Mouse (Mus musculus) forebrain, embryonic 13.5 days (tissue): ENCODE data around the gene Asic2. TPM values are rescaled to one million over a fixed set of nuclear protein-coding genes. Genes with fewer than 3 reads are reported as not detected.

Experiments used
- ATAC-seq: fragments of 200-750 bp; cut with Nextera tagmentation; 2 replicates; pipeline ENCODE4 v1.8.0; 2017
- H3K27ac ChIP-seq: fragments of 300-500 bp; sonication (generic); 2 replicates; pipeline ENCODE4 v1.5.1; 2015; ENCODE audit warnings: inconsistent platforms, mild to moderate bottlenecking, moderate library complexity
- H3K27me3 ChIP-seq: fragments of 300-500 bp; sonication (generic); 2 replicates; pipeline ENCODE4 v1.6.1; 2015; ENCODE audit warnings: mild to moderate bottlenecking, inconsistent platforms
- H3K36me3 ChIP-seq: fragments of 300-500 bp; sonication (generic); 2 replicates; pipeline ENCODE4 v1.6.1; 2015; ENCODE audit warnings: mild to moderate bottlenecking, inconsistent platforms; ENCODE audit not compliant: poor library complexity, severe bottlenecking
- H3K4me1 ChIP-seq: fragments of 300-500 bp; sonication (generic); 2 replicates; pipeline ENCODE4 v1.6.1; 2015; ENCODE audit warnings: inconsistent platforms
- H3K4me2 ChIP-seq: fragments of 300-500 bp; sonication (generic); 2 replicates; pipeline ENCODE4 v1.6.1; 2015; ENCODE audit warnings: inconsistent platforms, mild to moderate bottlenecking, moderate library complexity
- H3K4me3 ChIP-seq: fragments of 300-500 bp; sonication (generic); 2 replicates; pipeline ENCODE4 v1.5.1; 2015; ENCODE audit warnings: mild to moderate bottlenecking, inconsistent platforms
- H3K9ac ChIP-seq: fragments of 300-500 bp; sonication (generic); 2 replicates; pipeline ENCODE4 v1.6.1; 2015; ENCODE audit warnings: mild to moderate bottlenecking, inconsistent platforms
- H3K9me3 ChIP-seq: fragments of 300-500 bp; sonication (generic); replicated peaks from 2 replicates; pipeline ENCODE4 v1.6.1; 2016; ENCODE audit warnings: inconsistent platforms
- WGBS: fragments of 180-500 bp; shearing (Covaris S2); methylation state at CpG from one replicate; pipeline ENCODE4 v1.1.7; 2015; 5-methylcytosine and 5-hydroxymethylcytosine counted together
- polyA plus RNA-seq: library from polyadenylated mRNA; unstranded; fragments of >200 nt; fragmentation: Nextera tagmentation; extraction: Ambion mirVana; gene quantifications from 2 replicates; pipeline ENCODE4 v1.2.1, GENCODE M21; 2015

The Asic2 gene
- polyA plus RNA-seq, 1 experiment from 2014 or later, result 2.3 TPM

DNA sequence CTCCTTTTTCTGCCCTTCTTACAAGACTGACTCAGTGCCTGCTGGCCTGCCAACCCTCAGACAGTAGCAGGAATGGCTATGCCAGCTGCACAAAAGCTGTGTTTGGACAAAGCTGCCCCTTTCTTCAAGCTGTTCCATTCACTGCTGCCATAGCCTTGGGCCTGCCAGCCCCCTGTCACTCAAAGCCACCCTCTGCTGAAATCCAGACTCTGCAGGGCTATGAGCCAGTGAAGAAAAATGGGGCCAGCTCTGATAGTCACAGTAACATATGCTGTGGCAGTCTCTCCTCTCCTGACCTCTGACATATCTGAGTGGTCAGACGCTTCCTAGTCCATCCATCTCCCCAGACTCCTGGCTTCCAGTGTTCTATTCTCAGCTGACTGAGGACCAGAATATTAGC, 200.5 kb downstream of the Asic2 start:
- H3K36me3 ChIP-seq, result no peaks in the 10 kb centered on the region
- no peaks in the 10 kb centered on the region for H3K9me3 ChIP-seq
- H3K4me3 ChIP-seq, result no peak overlapping the region
- ATAC-seq, result peak; percentile 93
- H3K4me2 ChIP-seq, result no peak overlapping the region
- no peaks in the 10 kb centered on the region for H3K27me3 ChIP-seq
- peak overlapping the region; percentile 67 for H3K27ac ChIP-seq
- H3K4me1 ChIP-seq, result peaks cover 56% of the 10 kb centered on the region
- WGBS, result 33% methylated on average over 1 of the region's 1 CpGs
- H3K9ac ChIP-seq, result no peak overlapping the region

DNA sequence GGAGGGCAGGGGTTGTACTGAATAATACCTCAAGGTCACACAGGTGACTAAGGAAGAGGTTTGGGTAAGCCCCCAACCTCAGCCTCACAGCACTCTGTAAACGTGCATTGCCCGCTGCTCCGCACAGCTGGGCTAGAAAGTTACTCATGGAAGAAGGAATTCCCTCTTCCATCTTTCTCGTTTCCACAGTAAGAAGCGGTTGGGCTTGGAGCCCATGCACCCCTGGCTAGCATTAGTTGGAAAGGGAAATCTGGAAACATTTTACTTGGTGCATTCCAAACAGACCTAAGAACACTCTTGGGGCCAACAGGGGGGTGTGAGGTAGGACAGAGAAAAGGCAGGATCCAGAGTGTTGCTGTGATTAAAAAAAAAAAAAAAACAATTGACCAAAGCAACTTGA, 203.0 kb downstream of the Asic2 start:
- H3K4me2 ChIP-seq, result no peak overlapping the region
- H3K9me3 ChIP-seq, result no peaks in the 10 kb centered on the region
- H3K4me1 ChIP-seq, result peaks cover 37% of the 10 kb centered on the region
- no peaks in the 10 kb centered on the region for H3K36me3 ChIP-seq
- no peak overlapping the region for H3K27ac ChIP-seq
- 73% methylated on average over 5 of the region's 5 CpGs for WGBS
- no peak for ATAC-seq
- no peak overlapping the region for H3K4me3 ChIP-seq
- H3K27me3 ChIP-seq, result no peaks in the 10 kb centered on the region
- H3K9ac ChIP-seq, result no peak overlapping the region

DNA sequence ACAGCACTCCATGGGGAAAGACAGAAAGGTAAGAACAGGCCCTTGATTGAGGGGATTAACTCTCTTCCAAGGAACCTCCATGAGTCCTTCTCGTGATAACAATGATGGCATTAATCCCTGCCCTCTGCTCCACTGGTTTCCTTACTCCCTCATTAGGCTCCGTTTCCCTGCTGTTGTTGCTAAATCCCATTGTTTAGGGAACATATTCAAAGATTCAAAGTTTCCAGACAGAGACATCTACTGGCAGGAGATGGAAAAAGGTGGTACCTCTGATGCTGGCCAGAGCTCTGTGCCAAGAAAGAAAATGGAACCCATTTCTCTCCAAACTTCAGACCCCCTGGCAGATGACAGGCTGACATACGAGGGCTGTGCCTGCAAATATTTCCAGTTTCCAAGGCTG, 203.5 kb downstream of the Asic2 start:
- H3K36me3 ChIP-seq, result no peaks in the 10 kb centered on the region
- no peak overlapping the region for H3K4me2 ChIP-seq
- H3K4me3 ChIP-seq, result no peak overlapping the region
- no peaks in the 10 kb centered on the region for H3K9me3 ChIP-seq
- peaks cover 32% of the 10 kb centered on the region for H3K4me1 ChIP-seq
- ATAC-seq, result no peak
- WGBS, result 7% methylated on average over 3 of the region's 3 CpGs
- H3K27me3 ChIP-seq, result no peaks in the 10 kb centered on the region
- H3K9ac ChIP-seq, result no peak overlapping the region
- no peak overlapping the region for H3K27ac ChIP-seq

DNA sequence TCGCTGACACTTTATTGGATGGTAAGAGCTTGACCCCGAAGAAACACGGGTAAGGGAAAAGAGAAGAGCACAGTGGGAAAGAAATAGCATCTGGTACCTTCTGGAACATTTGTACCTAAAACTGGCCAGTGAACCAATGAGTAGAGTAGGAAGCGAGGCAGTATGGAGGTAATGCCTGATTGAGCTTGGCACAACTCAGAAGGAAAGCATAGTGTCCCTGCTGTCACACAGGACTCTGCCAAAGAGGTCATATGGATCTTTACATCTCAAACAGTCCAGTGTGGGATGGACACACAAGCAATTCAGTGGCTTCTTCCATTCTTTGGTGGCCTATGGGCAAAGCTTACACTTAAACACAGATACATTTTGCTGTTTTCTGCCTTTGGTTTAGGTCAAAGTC, 211.0 kb downstream of the Asic2 start:
- H3K36me3 ChIP-seq, result no peaks in the 10 kb centered on the region
- no peaks in the 10 kb centered on the region for H3K4me1 ChIP-seq
- H3K4me2 ChIP-seq, result no peak overlapping the region
- peaks cover 4% of the 10 kb centered on the region; the same call in 1 of the 2 replicates for H3K9me3 ChIP-seq
- H3K27me3 ChIP-seq, result peaks cover 3% of the 10 kb centered on the region; the same call in 1 of the 2 replicates
- 88% methylated on average over 4 of the region's 4 CpGs for WGBS
- no peak for ATAC-seq
- no peak overlapping the region for H3K27ac ChIP-seq
- no peak overlapping the region for H3K4me3 ChIP-seq
- no peak overlapping the region for H3K9ac ChIP-seq

- H3K9me3 ChIP-seq, result peaks cover 4% of the 10 kb centered on the region; the same call in 1 of the 2 replicates
- WGBS, result 95% methylated on average over 5 of the region's 5 CpGs
- H3K36me3 ChIP-seq, result no peaks in the 10 kb centered on the region
These were observed 217.4 kb downstream of the Asic2 start for GRCm38 (mm10) chr11:81750876-81751275.

DNA sequence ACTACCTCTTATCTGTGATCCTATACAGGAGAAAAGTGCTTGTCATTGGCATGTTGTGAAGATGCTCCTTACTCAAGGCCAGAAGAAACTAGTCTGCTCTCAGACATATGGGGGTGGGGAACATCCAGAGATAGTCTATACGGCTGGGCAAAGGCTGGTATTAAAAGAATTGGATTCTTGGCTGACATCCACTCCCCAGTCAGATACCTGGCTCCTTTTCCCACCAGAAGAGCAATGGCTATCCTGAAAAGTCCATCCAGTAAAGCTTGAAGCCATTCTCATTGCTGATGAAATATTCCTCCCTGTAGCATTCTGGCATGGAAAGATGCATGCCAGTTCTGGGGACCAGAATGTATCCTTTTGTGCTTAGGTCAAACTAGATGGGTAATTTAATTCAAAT, 218.2 kb downstream of the Asic2 start:
- H3K4me3 ChIP-seq, result no peak overlapping the region
- H3K27ac ChIP-seq, result no peak overlapping the region
- H3K36me3 ChIP-seq, result no peaks in the 10 kb centered on the region
- no peak for ATAC-seq
- H3K27me3 ChIP-seq, result no peaks in the 10 kb centered on the region
- 82% methylated on average over 1 of the region's 1 CpGs for WGBS
- peaks cover 1% of the 10 kb centered on the region; the same call in 1 of the 2 replicates for H3K9me3 ChIP-seq
- no peak overlapping the region for H3K9ac ChIP-seq
- no peak overlapping the region for H3K4me2 ChIP-seq
- no peaks in the 10 kb centered on the region for H3K4me1 ChIP-seq

More at GRCm38 (mm10) chr11:81750876-81751275, 217.4 kb downstream of the Asic2 start:
- Histone ChIP-seq H3K4me2 (no peak overlapping the region), H3K27ac (no peak overlapping the region), H3K4me1 (no peaks in the 10 kb centered on the region), H3K9ac (no peak overlapping the region), H3K4me3 (no peak overlapping the region), H3K27me3 (no peaks in the 10 kb centered on the region)
- no peak for ATAC-seq

DNA sequence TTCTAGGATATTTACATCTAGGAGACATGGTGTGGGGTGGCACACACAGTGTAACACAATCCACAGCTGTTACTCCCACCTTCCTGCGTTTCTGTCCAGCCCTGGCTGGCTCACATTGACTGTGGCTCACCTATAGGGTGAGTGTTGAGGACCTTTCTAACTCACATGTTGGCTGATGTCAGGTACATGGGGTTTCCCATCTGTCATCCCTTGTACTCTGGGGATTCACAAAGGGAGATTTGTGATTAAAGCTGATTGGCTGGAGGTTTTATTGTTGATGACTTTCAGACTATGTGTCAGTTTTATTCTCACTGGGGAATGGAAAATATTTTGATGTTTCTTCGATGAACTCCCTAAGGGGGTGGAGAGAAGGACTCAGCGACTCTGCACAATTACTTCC, 229.3 kb downstream of the Asic2 start:
- WGBS, result 80% methylated on average over 3 of the region's 3 CpGs
- Histone ChIP-seq H3K9ac (no peak overlapping the region), H3K4me1 (peaks cover 3% of the 10 kb centered on the region; the same call in 1 of the 2 replicates), H3K27me3 (no peaks in the 10 kb centered on the region), H3K4me3 (no peak overlapping the region), H3K27ac (no peak overlapping the region), H3K36me3 (no peaks in the 10 kb centered on the region), H3K9me3 (no peaks in the 10 kb centered on the region), H3K4me2 (no peak overlapping the region)
- no peak for ATAC-seq

GRCm38 (mm10) chr11:81737777-81738176, 230.5 kb downstream of the Asic2 start:
- Histone ChIP-seq H3K9ac (no peak overlapping the region), H3K27me3 (no peaks in the 10 kb centered on the region), H3K36me3 (no peaks in the 10 kb centered on the region), H3K4me2 (no peak overlapping the region), H3K4me3 (no peak overlapping the region), H3K27ac (no peak overlapping the region), H3K4me1 (peaks cover 3% of the 10 kb centered on the region; the same call in 1 of the 2 replicates), H3K9me3 (no peaks in the 10 kb centered on the region)
- WGBS, result 65% methylated on average over 3 of the region's 3 CpGs
- no peak for ATAC-seq

DNA sequence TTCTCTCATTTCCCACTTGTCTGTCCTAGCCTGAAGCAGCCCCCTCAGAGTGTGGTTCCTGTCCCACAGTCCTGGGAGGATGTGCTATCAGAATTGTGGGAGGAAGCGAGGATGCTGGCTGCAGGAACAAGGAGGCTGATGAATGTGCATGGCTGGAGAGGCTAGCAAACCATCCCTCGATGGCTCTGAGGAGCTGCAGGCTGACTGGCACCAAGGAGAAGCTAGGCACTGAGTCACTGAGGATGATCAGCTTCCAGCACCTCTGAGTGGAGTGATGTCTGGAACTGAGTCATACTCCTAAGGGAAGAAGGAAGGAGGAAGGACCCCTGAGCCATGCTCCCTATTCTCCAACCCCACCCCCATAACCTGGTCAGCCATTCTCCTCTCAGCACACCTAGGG, 246.2 kb downstream of the Asic2 start:
- Histone ChIP-seq H3K27ac (no peak overlapping the region), H3K27me3 (no peaks in the 10 kb centered on the region), H3K9me3 (no peaks in the 10 kb centered on the region), H3K4me3 (no peak overlapping the region), H3K9ac (no peak overlapping the region), H3K4me2 (no peak overlapping the region), H3K4me1 (no peaks in the 10 kb centered on the region), H3K36me3 (no peaks in the 10 kb centered on the region)
- no peak for ATAC-seq
- WGBS, result 93% methylated on average over 2 of the region's 2 CpGs

DNA sequence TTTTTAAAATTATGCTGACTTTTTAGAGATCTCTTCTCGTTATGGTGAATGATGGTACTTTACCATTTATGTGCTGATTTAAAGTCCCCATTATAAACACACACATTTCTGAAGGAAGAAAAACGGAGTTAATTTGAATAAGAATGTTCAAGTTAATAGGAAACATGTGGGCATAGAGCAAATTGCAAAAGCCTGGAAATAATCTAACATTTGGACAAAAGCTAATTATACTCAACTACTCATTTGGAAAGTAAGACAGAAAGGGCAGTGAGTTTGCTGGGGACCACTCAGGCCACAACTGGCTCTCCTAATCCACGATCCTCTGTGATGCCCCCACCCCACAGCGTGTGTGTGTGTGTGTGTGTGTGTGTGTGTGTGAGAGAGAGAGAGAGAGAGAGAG, 253.5 kb downstream of the Asic2 start:
- no peak overlapping the region for H3K27ac ChIP-seq
- H3K4me3 ChIP-seq, result no peak overlapping the region
- H3K4me1 ChIP-seq, result no peaks in the 10 kb centered on the region
- ATAC-seq, result no peak
- no peak overlapping the region for H3K4me2 ChIP-seq
- no peak overlapping the region for H3K9ac ChIP-seq
- H3K9me3 ChIP-seq, result no peaks in the 10 kb centered on the region
- H3K36me3 ChIP-seq, result no peaks in the 10 kb centered on the region
- WGBS, result 13% methylated on average over 4 of the region's 4 CpGs
- H3K27me3 ChIP-seq, result 0 out of 2 replicates have a peak, but pooled peaks cover 3% of the 10 kb centered on the region

DNA sequence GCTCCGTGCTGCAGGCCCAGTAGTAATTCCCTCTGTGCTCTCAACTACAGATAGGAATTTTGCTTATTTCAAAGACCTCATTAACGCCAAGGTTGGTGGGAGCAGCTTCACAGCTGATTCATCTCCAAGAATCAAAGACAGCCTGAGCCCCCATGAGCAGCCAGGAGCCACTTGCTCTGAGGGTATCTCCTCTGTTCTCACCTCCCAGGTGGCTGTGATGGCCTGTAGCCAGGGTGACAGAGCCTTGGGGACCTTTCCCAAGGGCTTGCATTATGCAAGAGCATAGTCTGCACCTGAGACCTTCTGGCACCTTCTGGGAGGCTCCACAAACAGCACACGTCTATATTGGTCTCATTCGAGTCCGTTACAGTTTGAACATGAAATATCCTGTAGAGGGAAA, 261.3 kb downstream of the Asic2 start:
- no peak for ATAC-seq
- Histone ChIP-seq H3K4me3 (no peak overlapping the region), H3K9ac (no peak overlapping the region), H3K4me2 (no peak overlapping the region), H3K4me1 (peaks cover 6% of the 10 kb centered on the region; the same call in 1 of the 2 replicates), H3K9me3 (no peaks in the 10 kb centered on the region), H3K27me3 (no peaks in the 10 kb centered on the region), H3K36me3 (no peaks in the 10 kb centered on the region), H3K27ac (no peak overlapping the region)
- WGBS, result 81% methylated on average over 5 of the region's 5 CpGs

DNA sequence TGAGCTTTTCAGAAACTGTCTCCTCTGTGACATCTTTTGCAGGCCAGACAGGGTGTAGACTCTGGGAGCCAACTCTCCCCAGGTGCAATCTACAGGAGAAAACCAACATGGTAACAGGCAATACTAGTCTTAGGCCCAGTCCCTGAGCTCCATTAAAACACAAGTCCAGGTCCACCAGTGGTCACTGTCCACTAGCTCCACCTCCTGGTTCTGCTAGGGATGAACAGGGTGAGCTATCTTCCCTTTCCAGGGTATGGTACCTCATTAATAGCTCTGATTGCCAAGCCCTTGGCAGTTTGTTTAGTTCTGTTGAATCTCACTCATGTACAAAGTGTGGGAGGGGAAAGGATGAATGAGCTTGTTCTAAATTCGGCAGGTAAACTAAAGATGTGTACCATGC, 270.2 kb downstream of the Asic2 start:
- no peak overlapping the region for H3K9ac ChIP-seq
- no peaks in the 10 kb centered on the region for H3K9me3 ChIP-seq
- no peaks in the 10 kb centered on the region for H3K36me3 ChIP-seq
- no peak overlapping the region for H3K4me3 ChIP-seq
- H3K4me2 ChIP-seq, result no peak overlapping the region
- no peak for ATAC-seq
- H3K27me3 ChIP-seq, result no peaks in the 10 kb centered on the region
- 79% methylated on average over 1 of the region's 1 CpGs for WGBS
- H3K4me1 ChIP-seq, result peaks cover 12% of the 10 kb centered on the region
- no peak overlapping the region for H3K27ac ChIP-seq

DNA sequence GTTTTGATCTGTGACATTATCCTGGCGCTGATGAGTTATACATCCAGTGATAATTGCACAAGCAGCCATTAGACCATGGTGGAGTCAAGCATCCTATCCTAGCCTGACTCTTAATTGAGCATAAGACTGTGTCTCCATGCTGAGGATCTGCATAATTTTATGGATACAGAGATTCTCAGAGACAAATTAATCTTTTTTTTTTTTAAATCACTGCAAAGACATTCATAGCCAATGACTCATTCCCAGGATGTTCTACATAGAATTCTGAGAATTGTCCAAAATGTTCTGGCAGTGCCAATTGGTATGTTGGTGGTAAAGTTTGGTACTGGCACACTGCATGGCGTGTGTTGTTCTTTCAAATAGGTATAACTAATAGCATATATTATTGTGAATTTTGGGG, 272.8 kb downstream of the Asic2 start:
- H3K9me3 ChIP-seq, result no peaks in the 10 kb centered on the region
- H3K36me3 ChIP-seq, result no peaks in the 10 kb centered on the region
- no peak overlapping the region for H3K9ac ChIP-seq
- no peak overlapping the region for H3K27ac ChIP-seq
- H3K27me3 ChIP-seq, result no peaks in the 10 kb centered on the region
- H3K4me3 ChIP-seq, result no peak overlapping the region
- 92% methylated on average over 2 of the region's 2 CpGs for WGBS
- H3K4me2 ChIP-seq, result no peak overlapping the region
- no peaks in the 10 kb centered on the region for H3K4me1 ChIP-seq
- no peak for ATAC-seq
